Mouse (Mus musculus): ENCODE results near the gene Ppp2r5d. TPM values are rescaled to one million over a fixed set of nuclear protein-coding genes. Genes with fewer than 3 reads are reported as not detected.
A peak's percentile ranks its signal among the peaks of the same experiment; 100 is the strongest.

Gene Ppp2r5d
- polyA plus RNA-seq, 1 experiment from 2014 or later: 78.7 TPM

GRCm38 (mm10) chr17:46649811-46650210, 55.1 kb downstream of the Ppp2r5d start:
- no peaks in the 10 kb centered on the region for H3K27me3 ChIP-seq
- H3K36me3 ChIP-seq: peaks cover 26% of the 10 kb centered on the region
- peaks cover 60% of the 10 kb centered on the region for H3K4me1 ChIP-seq (replicated peaks)
- WGBS: 38% methylated on average over 15 of the region's 15 CpGs
- no peak for ATAC-seq (ENCODE audit: low read depth)
- H3K4me2 ChIP-seq: peak overlapping the region; percentile 91
- H3K27ac ChIP-seq (replicated peaks): peak overlapping the region; percentile 96
- H3K4me3 ChIP-seq: peak overlapping the region; percentile 74
- no peaks in the 10 kb centered on the region for H3K9me3 ChIP-seq
- H3K9ac ChIP-seq: peak overlapping the region; percentile 96

GRCm38 (mm10) chr17:46648436-46648835, 56.5 kb downstream of the Ppp2r5d start:
- peaks cover 62% of the 10 kb centered on the region for H3K4me1 ChIP-seq (replicated peaks)
- whole genome bisulfite sequencing: 94% methylated on average over 9 of the region's 9 CpGs
- ATAC-seq (ENCODE audit: low read depth): no peak

GRCm38 (mm10) chr17:46647279-46647678, 57.6 kb downstream of the Ppp2r5d start:
- WGBS: 91% methylated on average over 7 of the region's 7 CpGs
- Histone ChIP-seq H3K9me3 (no peaks in the 10 kb centered on the region), H3K4me3 (peak overlapping the region; percentile 82; the same call in 1 of the 2 replicates), H3K4me1 (replicated peaks) (peaks cover 51% of the 10 kb centered on the region), H3K9ac (no peak overlapping the region; the same call in 1 of the 2 replicates), H3K36me3 (peaks cover 17% of the 10 kb centered on the region), H3K27me3 (no peaks in the 10 kb centered on the region), H3K4me2 (peak overlapping the region; percentile 77), H3K27ac (replicated peaks) (no peak overlapping the region)
- no peak for ATAC-seq (ENCODE audit: low read depth)

More at GRCm38 (mm10) chr17:46648436-46648835, 56.5 kb downstream of the Ppp2r5d start:
- peaks cover 18% of the 10 kb centered on the region for H3K36me3 ChIP-seq
- H3K9me3 ChIP-seq: no peaks in the 10 kb centered on the region
- no peaks in the 10 kb centered on the region for H3K27me3 ChIP-seq
- H3K27ac ChIP-seq (replicated peaks): no peak overlapping the region
- no peak overlapping the region for H3K4me2 ChIP-seq
- H3K9ac ChIP-seq: no peak overlapping the region
- H3K4me3 ChIP-seq: no peak overlapping the region; the same call in 1 of the 2 replicates

- WGBS: 0% methylated on average over 19 of the region's 19 CpGs
- Histone ChIP-seq H3K4me3 (peak overlapping the region; percentile 82), H3K9ac (peak overlapping the region; percentile 78), H3K9me3 (no peaks in the 10 kb centered on the region), H3K27me3 (no peaks in the 10 kb centered on the region), H3K27ac (replicated peaks) (peak overlapping the region; percentile 91), H3K36me3 (peaks cover 25% of the 10 kb centered on the region), H3K4me1 (replicated peaks) (peaks cover 41% of the 10 kb centered on the region), H3K4me2 (peak overlapping the region; percentile 77)
- ATAC-seq (ENCODE audit: low read depth): no peak
These were observed 58.6 kb downstream of the Ppp2r5d start for GRCm38 (mm10) chr17:46646322-46646662.

- Histone ChIP-seq H3K9ac (peak within 1 kb of the TSS; percentile 89), H3K4me1 (replicated peaks) (peaks cover 35% of the 10 kb centered on the region), H3K4me2 (peak within 1 kb of the TSS; percentile 92), H3K36me3 (peaks cover 31% of the 10 kb centered on the region), H3K9me3 (no peaks in the 10 kb centered on the region), H3K27ac (replicated peaks) (peak within 1 kb of the TSS; percentile 91), H3K27me3 (no peaks in the 10 kb centered on the region), H3K4me3 (peak within 1 kb of the TSS; percentile 82)
- ATAC-seq (ENCODE audit: low read depth): peak; percentile 66
- under 1% methylated on average over 53 of the region's 53 CpGs for WGBS
These were observed 59.2 kb downstream of the Ppp2r5d start, which contains the start of the genes Klc4 and Mrpl2 for GRCm38 (mm10) chr17:46645561-46646321. Gene Klc4, minus strand, starts transcription at chr17:46646022. Gene Mrpl2, plus strand, starts transcription at chr17:46646229.

GRCm38 (mm10) chr17:46644916-46645475, 59.9 kb downstream of the Ppp2r5d start:
- WGBS: 19% methylated on average over 11 of the region's 11 CpGs
- Histone ChIP-seq H3K27me3 (no peaks in the 10 kb centered on the region), H3K9ac (peak overlapping the region; percentile 89), H3K36me3 (peaks cover 38% of the 10 kb centered on the region), H3K4me2 (peak overlapping the region; percentile 92), H3K4me3 (peak overlapping the region; percentile 82), H3K4me1 (replicated peaks) (peaks cover 34% of the 10 kb centered on the region), H3K9me3 (no peaks in the 10 kb centered on the region), H3K27ac (replicated peaks) (peak overlapping the region; percentile 61)
- ATAC-seq (ENCODE audit: low read depth): 0 out of 2 replicates have a peak, but pooled peaks have one; percentile 2

GRCm38 (mm10) chr17:46644152-46644805, 60.6 kb downstream of the Ppp2r5d start:
- Histone ChIP-seq H3K9me3 (no peaks in the 10 kb centered on the region), H3K27ac (replicated peaks) (no peak overlapping the region), H3K4me1 (replicated peaks) (peaks cover 27% of the 10 kb centered on the region), H3K27me3 (no peaks in the 10 kb centered on the region), H3K36me3 (peaks cover 46% of the 10 kb centered on the region), H3K9ac (peak overlapping the region; percentile 89), H3K4me2 (peak overlapping the region; percentile 92), H3K4me3 (peak overlapping the region; percentile 82)
- WGBS: 89% methylated on average over 12 of the region's 12 CpGs
- no peak for ATAC-seq (ENCODE audit: low read depth)

GRCm38 (mm10) chr17:46642060-46642459, 62.9 kb downstream of the Ppp2r5d start:
- Histone ChIP-seq H3K9me3 (no peaks in the 10 kb centered on the region), H3K36me3 (peaks cover 53% of the 10 kb centered on the region)
- 93% methylated on average over 17 of the region's 17 CpGs for WGBS

GRCm38 (mm10) chr17:46639929-46640328, 65.0 kb downstream of the Ppp2r5d start:
- H3K4me3 ChIP-seq: no peak overlapping the region
- H3K27me3 ChIP-seq: no peaks in the 10 kb centered on the region
- ATAC-seq (ENCODE audit: low read depth): no peak
- H3K4me1 ChIP-seq (replicated peaks): peaks cover 16% of the 10 kb centered on the region
- WGBS: 78% methylated on average over 9 of the region's 9 CpGs
- no peak overlapping the region for H3K27ac ChIP-seq (replicated peaks)
- peaks cover 68% of the 10 kb centered on the region for H3K36me3 ChIP-seq
- H3K9ac ChIP-seq: no peak overlapping the region
- H3K4me2 ChIP-seq: no peak overlapping the region
- H3K9me3 ChIP-seq: no peaks in the 10 kb centered on the region

More at GRCm38 (mm10) chr17:46642060-46642459, 62.9 kb downstream of the Ppp2r5d start:
- no peak overlapping the region for H3K4me3 ChIP-seq
- no peaks in the 10 kb centered on the region for H3K27me3 ChIP-seq
- no peak for ATAC-seq (ENCODE audit: low read depth)
- no peak overlapping the region for H3K27ac ChIP-seq (replicated peaks)
- peaks cover 22% of the 10 kb centered on the region for H3K4me1 ChIP-seq (replicated peaks)
- no peak overlapping the region for H3K9ac ChIP-seq
- no peak overlapping the region for H3K4me2 ChIP-seq

- Histone ChIP-seq H3K36me3 (peaks cover 76% of the 10 kb centered on the region), H3K27ac (replicated peaks) (0 out of 2 replicates have a peak overlapping the region, but pooled peaks have one; percentile 24), H3K4me3 (no peak overlapping the region), H3K27me3 (no peaks in the 10 kb centered on the region), H3K4me1 (replicated peaks) (peaks cover 5% of the 10 kb centered on the region), H3K9ac (peak overlapping the region; percentile 42), H3K9me3 (no peaks in the 10 kb centered on the region), H3K4me2 (peak overlapping the region; percentile 39)
- WGBS: 14% methylated on average over 15 of the region's 15 CpGs
- no peak; the same call in 1 of the 2 replicates for ATAC-seq (ENCODE audit: low read depth)
These were observed 67.9 kb downstream of the Ppp2r5d start for GRCm38 (mm10) chr17:46636831-46637523.
